Mouse (Mus musculus): ENCODE data around the gene Gm28168. TPM values are rescaled to one million over a fixed set of nuclear protein-coding genes. Genes with fewer than 3 reads are reported as not detected.
"Not testable (repeated sequence)": the region's sequence is repeated elsewhere in the genome, so short reads cannot be mapped to it uniquely, and the experiment has no call there.

Gene Gm28168
- not detected in 2 replicates for polyA plus RNA-seq (2015; fragmentation: Nextera tagmentation; extraction: Ambion mirVana)

DNA sequence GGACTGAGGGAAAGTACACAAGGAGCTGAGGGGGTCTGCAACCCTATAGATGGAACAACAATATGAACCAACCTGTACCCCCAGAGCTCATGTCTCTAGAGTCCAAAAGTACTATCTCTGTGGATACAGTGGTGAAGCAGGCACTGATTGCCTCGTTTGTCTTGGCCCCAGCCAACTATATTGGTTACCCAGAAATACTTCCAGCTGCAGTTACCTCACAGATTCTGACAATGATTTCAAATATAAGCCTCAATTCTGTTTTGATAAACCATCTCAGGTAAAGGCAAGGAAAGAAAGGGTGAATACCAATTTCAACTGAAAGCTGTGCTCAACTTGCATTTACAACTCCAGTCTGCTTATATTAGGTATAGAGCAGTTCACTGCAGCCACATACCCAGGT, at the start of gene Gm28168:
Gm28168 (plus strand) TSS at position 301 of the 400 bp plus-strand sequence.
- WGBS = 18% methylated on average over 1 of the region's 1 CpGs
- ATAC-seq (ENCODE audit: insufficient number of reproducible peaks, low FRiP score, low TSS enrichment, low read depth) = not testable (repeated sequence)

DNA sequence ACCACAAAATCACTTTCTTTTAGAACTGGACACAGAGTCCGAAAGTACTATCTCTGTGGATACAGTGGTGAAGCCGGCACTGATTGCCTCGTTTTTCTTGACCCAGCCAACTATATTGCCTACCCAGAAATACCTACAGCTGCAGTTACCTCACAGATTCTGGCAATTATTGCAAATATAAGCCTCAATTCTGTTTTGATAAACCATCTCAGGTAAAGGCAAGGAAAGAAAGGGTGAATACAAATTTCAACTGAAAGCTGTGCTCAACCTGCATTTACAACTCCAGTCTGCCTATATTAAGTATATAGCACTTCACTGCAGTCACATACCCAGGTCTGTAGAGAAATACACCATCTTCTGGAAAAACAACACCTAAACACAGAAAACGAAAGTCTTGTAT, 37.8 kb downstream of the Gm28168 start, which contains the start of gene Gm7145:
Gm7145 (plus strand) TSS at position 301 of the 400 bp plus-strand sequence.
- Histone ChIP-seq H3K4me2 (no peak within 1 kb of the TSS), H3K9me3 (no peaks in the 10 kb centered on the region), H3K4me1 (no peaks in the 10 kb centered on the region), H3K27ac (no peak within 1 kb of the TSS), H3K36me3 (no peaks in the 10 kb centered on the region), H3K27me3 (no peaks in the 10 kb centered on the region), H3K4me3 (no peak within 1 kb of the TSS), H3K9ac (no peak within 1 kb of the TSS)
- 73% methylated on average over 4 of the region's 4 CpGs for WGBS
- ATAC-seq (ENCODE audit: insufficient number of reproducible peaks, low FRiP score, low TSS enrichment, low read depth) = no peak

More for the DNA sequence above, at the start of gene Gm28168:
- not testable (repeated sequence) for H3K4me2 ChIP-seq, H3K36me3 ChIP-seq, H3K27me3 ChIP-seq, H3K4me1 ChIP-seq, H3K9me3 ChIP-seq, H3K27ac ChIP-seq, H3K4me3 ChIP-seq, H3K9ac ChIP-seq

Other genes with a start within 250 kb of the Gm28168 start
- gene Gm28363, start 230.9 kb upstream of the Gm28168 start, polyA plus RNA-seq (2015; fragmentation: Nextera tagmentation; extraction: Ambion mirVana) = not detected in 2 replicates
- gene B020011L13Rik, start 146.9 kb upstream of the Gm28168 start, polyA plus RNA-seq (2015; fragmentation: Nextera tagmentation; extraction: Ambion mirVana) = not detected in 2 replicates
- gene Gm28360, start 97.9 kb upstream of the Gm28168 start, polyA plus RNA-seq (2015; fragmentation: Nextera tagmentation; extraction: Ambion mirVana) = not detected in 2 replicates
- gene Gm7145, start 37.9 kb downstream of the Gm28168 start, polyA plus RNA-seq (2015; fragmentation: Nextera tagmentation; extraction: Ambion mirVana) = not detected in 2 replicates
- gene Gm29106, start 248.5 kb downstream of the Gm28168 start, polyA plus RNA-seq (2015; fragmentation: Nextera tagmentation; extraction: Ambion mirVana) = 0.04 and 0.09 TPM in 2 replicates